Mouse (Mus musculus): ENCODE results near the gene Olfr1469. TPM values are rescaled to one million over a fixed set of nuclear protein-coding genes. Genes with fewer than 3 reads are reported as not detected.
"Not testable (repeated sequence)": the region's sequence is repeated elsewhere in the genome, so short reads cannot be mapped to it uniquely, and the experiment has no call there.

The Olfr1469 gene
- total RNA-seq (2014; fragmentation: Nextera tagmentation) (not detected in 2 replicates), total RNA-seq (2017) (0.16 and 0.17 TPM in 2 replicates), polyA plus RNA-seq (2012) (not detected in 2 replicates)

- Histone ChIP-seq H3K36me3 (replicated peaks) (no peaks in the 10 kb centered on the region), H3K4me3 (ENCODE audit: low read depth, low read length) (no peak within 1 kb of the TSS), H3K27me3 (ENCODE audit: insufficient read depth, low read length) (no peaks in the 10 kb centered on the region), H3K4me1 (ENCODE audit: insufficient read depth, low read depth, low read length) (no peaks in the 10 kb centered on the region), H3K9me3 (replicated peaks) (no peaks in the 10 kb centered on the region)
- TF ChIP-seq CTCF (IDR thresholded peaks at IDR 0.05; ENCODE audit: low read depth, low read length): no peak
- no peak for DNase-seq (ENCODE audit: low spot score)
- ATAC-seq (ENCODE audit: extremely low read depth, insufficient number of reproducible peaks, low FRiP score, poor library complexity, severe bottlenecking): no peak
Observed at GRCm38 (mm10) chr19:13407549-13407948, at the start of gene Olfr1469. TSS of gene Olfr1469 (plus strand) at chr19:13407849.

GRCm38 (mm10) chr19:13361936-13362335 is 45.7 kb upstream of the Olfr1469 start, which contains the start of gene Olfr1467:
TSS of gene Olfr1467 (plus strand) at chr19:13362236.
- TF ChIP-seq TAL1 (conservative IDR thresholded peaks at IDR 0.05; ENCODE audit: low read depth, low read length): no peak
- no peak for TF ChIP-seq GATA1 (IDR thresholded peaks at IDR 0.05; ENCODE audit: borderline replicate concordance, low read length)
- TF ChIP-seq CTCF (IDR thresholded peaks at IDR 0.05; ENCODE audit: low read depth, low read length): no peak
- no peak for TF ChIP-seq POLR2AphosphoS5 (IDR thresholded peaks at IDR 0.05; ENCODE audit: insufficient replicate concordance, low read depth, low read length)
- no peak for TF ChIP-seq GATA2 (IDR thresholded peaks at IDR 0.05; ENCODE audit: borderline replicate concordance, low read depth, low read length)
- Histone ChIP-seq H3K27me3 (ENCODE audit: insufficient read depth, low read length) (no peaks in the 10 kb centered on the region), H3K4me3 (ENCODE audit: low read depth, low read length) (no peak within 1 kb of the TSS), H3K4me1 (ENCODE audit: insufficient read depth, low read depth, low read length) (no peaks in the 10 kb centered on the region), H3K36me3 (replicated peaks) (no peaks in the 10 kb centered on the region), H3K9me3 (replicated peaks) (no peaks in the 10 kb centered on the region; the same call in 1 of the 2 replicates)
- ATAC-seq (ENCODE audit: extremely low read depth, insufficient number of reproducible peaks, low FRiP score, poor library complexity, severe bottlenecking) (no peak), DNase-seq (ENCODE audit: low spot score) (no peak)

GRCm38 (mm10) chr19:13443109-13443508 is 35.5 kb downstream of the Olfr1469 start, which contains the start of gene Olfr1471:
TSS of gene Olfr1471 (plus strand) at chr19:13443409.
- H3K4me3 ChIP-seq (ENCODE audit: low read depth, low read length); H3K36me3 ChIP-seq (replicated peaks); H3K27me3 ChIP-seq (ENCODE audit: insufficient read depth, low read length); H3K4me1 ChIP-seq (ENCODE audit: insufficient read depth, low read depth, low read length); H3K9me3 ChIP-seq (replicated peaks); DNase-seq (ENCODE audit: low spot score); ATAC-seq (ENCODE audit: extremely low read depth, insufficient number of reproducible peaks, low FRiP score, poor library complexity, severe bottlenecking): not testable (repeated sequence)

GRCm38 (mm10) chr19:13455986-13456385 is 48.3 kb downstream of the Olfr1469 start, which contains the start of gene Olfr1472:
TSS of gene Olfr1472 (minus strand) at chr19:13456086.
- no peak for DNase-seq (ENCODE audit: low spot score)
- Histone ChIP-seq H3K27me3 (ENCODE audit: insufficient read depth, low read length) (no peaks in the 10 kb centered on the region), H3K4me3 (ENCODE audit: low read depth, low read length) (no peak within 1 kb of the TSS), H3K9me3 (replicated peaks) (no peaks in the 10 kb centered on the region), H3K4me1 (ENCODE audit: insufficient read depth, low read depth, low read length) (no peaks in the 10 kb centered on the region), H3K36me3 (replicated peaks) (no peaks in the 10 kb centered on the region)
- TF ChIP-seq GATA2 (IDR thresholded peaks at IDR 0.05; ENCODE audit: borderline replicate concordance, low read depth, low read length) (no peak), POLR2AphosphoS5 (IDR thresholded peaks at IDR 0.05; ENCODE audit: insufficient replicate concordance, low read depth, low read length) (no peak), GATA1 (IDR thresholded peaks at IDR 0.05; ENCODE audit: borderline replicate concordance, low read length) (no peak), CTCF (IDR thresholded peaks at IDR 0.05; ENCODE audit: low read depth, low read length) (no peak)
- no peak for ATAC-seq (ENCODE audit: extremely low read depth, insufficient number of reproducible peaks, low FRiP score, poor library complexity, severe bottlenecking)

Other genes starting within 250 kb of the Olfr1469 start
- not detected in 2 replicates for gene Olfr1461, start 244.8 kb upstream of the Olfr1469 start, total RNA-seq (2014; fragmentation: Nextera tagmentation)
- gene Olfr1461, start 244.8 kb upstream of the Olfr1469 start, total RNA-seq (2017): 0.05 TPM in 1 of 2 replicates, not detected in the other
- not detected in 2 replicates for gene Olfr1461, start 244.8 kb upstream of the Olfr1469 start, polyA plus RNA-seq (2012)
- gene Olfr1462, start 222.1 kb upstream of the Olfr1469 start, total RNA-seq (2014; fragmentation: Nextera tagmentation): not detected in 2 replicates
- 0.11 and 0.52 TPM in 2 replicates for gene Olfr1462, start 222.1 kb upstream of the Olfr1469 start, total RNA-seq (2017)
- gene Olfr1462, start 222.1 kb upstream of the Olfr1469 start, polyA plus RNA-seq (2012): not detected in 2 replicates
- not detected in 2 replicates for gene Olfr1463, start 176.5 kb upstream of the Olfr1469 start, total RNA-seq (2014; fragmentation: Nextera tagmentation)
- gene Olfr1463, start 176.5 kb upstream of the Olfr1469 start, total RNA-seq (2017): 0.35 TPM in 1 of 2 replicates, not detected in the other
- gene Olfr1463, start 176.5 kb upstream of the Olfr1469 start, polyA plus RNA-seq (2012): not detected in 2 replicates
- gene Olfr1465, start 92.3 kb upstream of the Olfr1469 start, total RNA-seq (2014; fragmentation: Nextera tagmentation): not detected in 2 replicates
- gene Olfr1465, start 92.3 kb upstream of the Olfr1469 start, total RNA-seq (2017): 0.12 and 0.22 TPM in 2 replicates
- gene Olfr1465, start 92.3 kb upstream of the Olfr1469 start, polyA plus RNA-seq (2012): not detected in 2 replicates
- not detected in 2 replicates for gene Olfr1466, start 69.0 kb upstream of the Olfr1469 start, total RNA-seq (2014; fragmentation: Nextera tagmentation)
- 0.33 TPM in 1 of 2 replicates, not detected in the other for gene Olfr1466, start 69.0 kb upstream of the Olfr1469 start, total RNA-seq (2017)
- not detected in 2 replicates for gene Olfr1466, start 69.0 kb upstream of the Olfr1469 start, polyA plus RNA-seq (2012)
- gene Olfr1467, start 45.6 kb upstream of the Olfr1469 start, total RNA-seq (2014; fragmentation: Nextera tagmentation): not detected in 2 replicates
- 0.05 and 0.06 TPM in 2 replicates for gene Olfr1467, start 45.6 kb upstream of the Olfr1469 start, total RNA-seq (2017)
- gene Olfr1467, start 45.6 kb upstream of the Olfr1469 start, polyA plus RNA-seq (2012): not detected in 2 replicates
- gene Olfr1471, start 35.6 kb downstream of the Olfr1469 start, total RNA-seq (2014; fragmentation: Nextera tagmentation): not detected in 2 replicates
- gene Olfr1471, start 35.6 kb downstream of the Olfr1469 start, total RNA-seq (2017): 0.23 and 0.33 TPM in 2 replicates
- gene Olfr1471, start 35.6 kb downstream of the Olfr1469 start, polyA plus RNA-seq (2012): not detected in 2 replicates
- not detected in 2 replicates for gene Olfr1472, start 48.2 kb downstream of the Olfr1469 start, total RNA-seq (2014; fragmentation: Nextera tagmentation)
- not detected in 2 replicates for gene Olfr1472, start 48.2 kb downstream of the Olfr1469 start, total RNA-seq (2017)
- gene Olfr1472, start 48.2 kb downstream of the Olfr1469 start, polyA plus RNA-seq (2012): not detected in 2 replicates
- gene Olfr1474, start 61.7 kb downstream of the Olfr1469 start, total RNA-seq (2014; fragmentation: Nextera tagmentation): not detected in 2 replicates
- 1.1 TPM in 1 of 2 replicates, not detected in the other for gene Olfr1474, start 61.7 kb downstream of the Olfr1469 start, total RNA-seq (2017)
- not detected in 2 replicates for gene Olfr1474, start 61.7 kb downstream of the Olfr1469 start, polyA plus RNA-seq (2012)
- gene Olfr1475, start 72.3 kb downstream of the Olfr1469 start, total RNA-seq (2014; fragmentation: Nextera tagmentation): not detected in 2 replicates
- gene Olfr1475, start 72.3 kb downstream of the Olfr1469 start, total RNA-seq (2017): 0.12 and 0.22 TPM in 2 replicates
- not detected in 2 replicates for gene Olfr1475, start 72.3 kb downstream of the Olfr1469 start, polyA plus RNA-seq (2012)
- gene Olfr1477, start 92.7 kb downstream of the Olfr1469 start, total RNA-seq (2014; fragmentation: Nextera tagmentation): not detected in 2 replicates
- 0.12 TPM in 1 of 2 replicates, not detected in the other for gene Olfr1477, start 92.7 kb downstream of the Olfr1469 start, total RNA-seq (2017)
- gene Olfr1477, start 92.7 kb downstream of the Olfr1469 start, polyA plus RNA-seq (2012): not detected in 2 replicates
- gene Olfr1480, start 120.1 kb downstream of the Olfr1469 start, total RNA-seq (2014; fragmentation: Nextera tagmentation): not detected in 2 replicates
- gene Olfr1480, start 120.1 kb downstream of the Olfr1469 start, total RNA-seq (2017): 0.23 TPM in 1 of 2 replicates, not detected in the other
- gene Olfr1480, start 120.1 kb downstream of the Olfr1469 start, polyA plus RNA-seq (2012): not detected in 2 replicates
- gene Olfr1484, start 175.7 kb downstream of the Olfr1469 start, total RNA-seq (2014; fragmentation: Nextera tagmentation): not detected in 2 replicates
- 0.06 and 0.76 TPM in 2 replicates for gene Olfr1484, start 175.7 kb downstream of the Olfr1469 start, total RNA-seq (2017)
- not detected in 2 replicates for gene Olfr1484, start 175.7 kb downstream of the Olfr1469 start, polyA plus RNA-seq (2012)
- not detected in 2 replicates for gene Olfr1487, start 209.5 kb downstream of the Olfr1469 start, total RNA-seq (2014; fragmentation: Nextera tagmentation)
- 0.05 and 0.12 TPM in 2 replicates for gene Olfr1487, start 209.5 kb downstream of the Olfr1469 start, total RNA-seq (2017)
- not detected in 2 replicates for gene Olfr1487, start 209.5 kb downstream of the Olfr1469 start, polyA plus RNA-seq (2012)
- gene Olfr1489, start 223.8 kb downstream of the Olfr1469 start, total RNA-seq (2014; fragmentation: Nextera tagmentation): not detected in 2 replicates
- 0.12 and 0.44 TPM in 2 replicates for gene Olfr1489, start 223.8 kb downstream of the Olfr1469 start, total RNA-seq (2017)
- not detected in 2 replicates for gene Olfr1489, start 223.8 kb downstream of the Olfr1469 start, polyA plus RNA-seq (2012)
- gene Olfr1490, start 243.2 kb downstream of the Olfr1469 start, total RNA-seq (2014; fragmentation: Nextera tagmentation): not detected in 2 replicates
- 0.06 TPM in 1 of 2 replicates, not detected in the other for gene Olfr1490, start 243.2 kb downstream of the Olfr1469 start, total RNA-seq (2017)
- gene Olfr1490, start 243.2 kb downstream of the Olfr1469 start, polyA plus RNA-seq (2012): not detected in 2 replicates